Mouse (Mus musculus): ENCODE measurements around the gene Epha7. TPM values are rescaled to one million over a fixed set of nuclear protein-coding genes. Genes with fewer than 3 reads are reported as not detected.

Gene Epha7
- total RNA-seq, 2 experiments from 2014 or later = 210 to 222 TPM

- H3K27ac ChIP-seq = no peak overlapping the region
- H3K4me3 ChIP-seq = no peak overlapping the region
- DNase-seq (ENCODE audit: low spot score in 2 of 2) = no peak
- TF ChIP-seq CTCF (conservative IDR thresholded peaks at IDR 0.05) = no peak
Observed at GRCm38 (mm10) chr4:28999287-28999595, 186.3 kb downstream of the Epha7 start.

- no peak overlapping the region for H3K4me3 ChIP-seq
- DNase-seq (ENCODE audit: low spot score in 2 of 2) = no peak
- TF ChIP-seq CTCF (conservative IDR thresholded peaks at IDR 0.05) = no peak
- H3K27ac ChIP-seq = no peak overlapping the region
Observed at GRCm38 (mm10) chr4:29010333-29010732, 197.4 kb downstream of the Epha7 start.

Measured in layer of hippocampus, adult 2 months (tissue).